Mouse (Mus musculus): ENCODE results near the gene Pycr1.

DNA sequence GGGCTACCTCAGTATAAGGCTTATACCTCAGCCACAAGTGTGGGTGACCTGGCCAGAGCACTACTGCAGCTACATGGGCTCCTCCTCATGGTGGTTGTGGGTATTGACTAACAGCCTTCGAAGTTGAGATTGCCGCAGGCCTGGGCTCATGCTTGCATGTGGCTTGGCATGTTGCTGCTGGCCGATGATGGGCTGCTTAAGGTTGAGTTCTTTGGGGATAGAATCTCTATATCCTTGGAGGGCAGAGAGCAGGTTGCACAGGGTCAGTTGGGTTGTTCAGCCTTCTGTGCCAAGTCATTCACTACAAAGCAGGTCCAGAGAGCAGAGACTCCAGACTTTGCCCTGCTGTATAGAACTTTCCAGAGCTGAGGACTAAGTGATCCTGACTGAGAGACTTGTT, 36.3 kb upstream of the Pycr1 start:
- TF ChIP-seq MAFK (IDR thresholded peaks at IDR 0.05; ENCODE audit: insufficient replicate concordance, low read length): no peak
- no peak for TF ChIP-seq EP300 (IDR thresholded peaks at IDR 0.05; ENCODE audit: low read length)
- peak in 1 of 2 experiments; percentile 84; a peak in 2 of 4 replicates for TF ChIP-seq CTCF (conservative IDR thresholded peaks at IDR 0.05 in 1 of 2, IDR thresholded peaks at IDR 0.05 in 1 of 2; ENCODE audit: low read depth in 2 of 2, low read length in 2 of 2)
- no peak for TF ChIP-seq ZMIZ1 (IDR thresholded peaks at IDR 0.05; ENCODE audit: low read depth, low read length)
- no peak for TF ChIP-seq ETS1 (conservative IDR thresholded peaks at IDR 0.05; ENCODE audit: low read depth, low read length)
- no peak for TF ChIP-seq MEF2A (IDR thresholded peaks at IDR 0.05; ENCODE audit: borderline replicate concordance, low read depth, low read length)
- no peak for TF ChIP-seq USF1 (IDR thresholded peaks at IDR 0.05; ENCODE audit: low read depth, low read length)
- peak; percentile 93 for TF ChIP-seq SMC3 (IDR thresholded peaks at IDR 0.05; ENCODE audit: low read depth, low read length)
- TF ChIP-seq ZNF384 (IDR thresholded peaks at IDR 0.05; ENCODE audit: low read depth, low read length): no peak
- TF ChIP-seq JUN (IDR thresholded peaks at IDR 0.05; ENCODE audit: insufficient read depth, low read depth, low read length): no peak
- no peak for TF ChIP-seq USF2 (conservative IDR thresholded peaks at IDR 0.05; ENCODE audit: low read depth, low read length)
